Comparison of ENCODE assay signal across 9 mouse cellular contexts in genomic region chr8:105825506-105825905, GRCm38 (mm10). TPM values are rescaled to one million over a fixed set of nuclear protein-coding genes. Genes with fewer than 3 reads are reported as not detected.
A peak's percentile ranks its signal among the peaks of the same experiment; 100 is the strongest.
DNase-seq lines count a peak whose midpoint lies in the region; ATAC-seq and TF ChIP-seq lines count a peak whose summit lies in the region.
"Had no signal": no experiment of that assay in that cellular context is flagged by ENCODE, and none has a peak within 500 bp of the region (broad histone marks: within the 10 kb centered on the region; RNA-seq: fewer than 3 reads in every experiment).

No protein-coding gene starts in this region.

- ATAC-seq in kidney, embryonic 15.5 days (replicated peaks; ENCODE audit: low FRiP score) = no peak
- no peak for ATAC-seq in embryonic facial prominence, embryonic 14.5 days (ENCODE audit: low read depth)
- ATAC-seq in intestine, postnatal 0 days = no peak

- H3K9me3 ChIP-seq in kidney, embryonic 15.5 days (replicated peaks) = no peaks in the 10 kb centered on the region
- H3K9me3 ChIP-seq in embryonic facial prominence, embryonic 14.5 days (ENCODE audit: control insufficient read depth, low read length) = no peaks in the 10 kb centered on the region
- H3K9me3 ChIP-seq in intestine, postnatal 0 days (ENCODE audit: control insufficient read depth) = no peaks in the 10 kb centered on the region

- no peak for TF ChIP-seq CTCF in intestine, postnatal 0 days (IDR thresholded peaks at IDR 0.05; ENCODE audit: low read depth)

- H3K4me3 ChIP-seq in kidney, embryonic 15.5 days (replicated peaks) = peak overlapping the region; percentile 85
- H3K4me3 ChIP-seq in embryonic facial prominence, embryonic 14.5 days (ENCODE audit: low read depth, low read length) = peak overlapping the region; percentile 83
- H3K4me3 ChIP-seq in intestine, postnatal 0 days (ENCODE audit: low read depth, low read length) = no peak overlapping the region; the same call in 1 of the 2 replicates
- peak overlapping the region; percentile 77 for H3K4me3 ChIP-seq in myocyte

- peak overlapping the region; percentile 90; the same call in 1 of the 2 replicates for H3K9ac ChIP-seq in kidney, embryonic 15.5 days
- peak overlapping the region; percentile 85; the same call in 1 of the 2 replicates for H3K9ac ChIP-seq in embryonic facial prominence, embryonic 14.5 days (ENCODE audit: low read depth, low read length)
- H3K9ac ChIP-seq in intestine, postnatal 0 days (ENCODE audit: low read depth, low read length) = no peak overlapping the region

- H3K79me2 ChIP-seq in myocyte (ENCODE audit: control insufficient read depth, insufficient read depth) = peaks cover 58% of the 10 kb centered on the region

- peak overlapping the region; percentile 81 for H3K4me2 ChIP-seq in kidney, embryonic 15.5 days
- peak overlapping the region; percentile 80 for H3K4me2 ChIP-seq in embryonic facial prominence, embryonic 14.5 days (ENCODE audit: low read depth, low read length)
- H3K4me2 ChIP-seq in intestine, postnatal 0 days (replicated peaks; ENCODE audit: low read depth) = peak overlapping the region; percentile 73; the same call in 1 of the 2 replicates
- H3K4me2 ChIP-seq in myocyte (ENCODE audit: low read depth) = peak overlapping the region; percentile 89

- H3ac ChIP-seq in myocyte (ENCODE audit: control insufficient read depth, insufficient read length) = no peak overlapping the region

- intact Hi-C loops in left cerebral cortex, postnatal 10 days (cut with DNase I) = loop anchor here (10.0 kb wide), 1 partner anchor 61 kb away; no protein-coding TSS in a partner anchor

- DNase-seq in kidney, adult 11 months = no peak
- no peak for DNase-seq in embryonic facial prominence, embryonic 14.5 days (ENCODE audit: low spot score)
- DNase-seq in layer of hippocampus, adult 9-11 months = no peak
- no peak for DNase-seq in gastrocnemius, postnatal 10 days
- no peak for DNase-seq in left cerebral cortex, postnatal 10 days (ENCODE audit: extremely low spot score in 1 of 2, low spot score in 2 of 2)

- no peak for TF ChIP-seq POLR2A in myocyte (IDR thresholded peaks at IDR 0.05; ENCODE audit: insufficient read length, low read depth)

- H3K27ac ChIP-seq in kidney, embryonic 15.5 days = no peak overlapping the region
- H3K27ac ChIP-seq in embryonic facial prominence, embryonic 14.5 days (replicated peaks; ENCODE audit: low read depth, low read length) = no peak overlapping the region
- H3K27ac ChIP-seq in intestine, postnatal 0 days (ENCODE audit: low read depth, low read length) = no peak overlapping the region

- peaks cover 49% of the 10 kb centered on the region for H3K36me3 ChIP-seq in kidney, embryonic 15.5 days
- peaks cover 45% of the 10 kb centered on the region for H3K36me3 ChIP-seq in embryonic facial prominence, embryonic 14.5 days (ENCODE audit: control insufficient read depth, insufficient read depth, low read length)
- peaks cover 28% of the 10 kb centered on the region for H3K36me3 ChIP-seq in intestine, postnatal 0 days (ENCODE audit: control insufficient read depth, insufficient read depth)
- H3K36me3 ChIP-seq in myocyte (ENCODE audit: control insufficient read depth, insufficient read depth) = peaks cover 18% of the 10 kb centered on the region

- H3K4me1 ChIP-seq in kidney, embryonic 15.5 days = peaks cover 16% of the 10 kb centered on the region
- peaks cover 10% of the 10 kb centered on the region; the same call in 1 of the 2 replicates for H3K4me1 ChIP-seq in embryonic facial prominence, embryonic 14.5 days (ENCODE audit: control insufficient read depth, insufficient read depth, low read length)
- H3K4me1 ChIP-seq in intestine, postnatal 0 days (replicated peaks; ENCODE audit: control insufficient read depth, insufficient read depth, low read length) = peaks cover 6% of the 10 kb centered on the region

- H3K27me3 ChIP-seq in kidney, embryonic 15.5 days = no peaks in the 10 kb centered on the region
- no peaks in the 10 kb centered on the region for H3K27me3 ChIP-seq in embryonic facial prominence, embryonic 14.5 days (replicated peaks; ENCODE audit: control insufficient read depth, insufficient read depth, low read length)
- no peaks in the 10 kb centered on the region for H3K27me3 ChIP-seq in intestine, postnatal 0 days (replicated peaks; ENCODE audit: control insufficient read depth, insufficient read depth, low read length)
- H3K27me3 ChIP-seq in myocyte (ENCODE audit: control insufficient read depth, insufficient read depth, insufficient read length) = peaks cover 2% of the 10 kb centered on the region

- WGBS in kidney, embryonic 15.5 days = 46% methylated on average over 4 of the region's 4 CpGs
- WGBS in embryonic facial prominence, embryonic 14.5 days = 78% methylated on average over 4 of the region's 4 CpGs
- WGBS in intestine, postnatal 0 days = 64% methylated on average over 4 of the region's 4 CpGs

TF ChIP-seq in myocyte, 11 proteins besides CTCF, POLR2A, EP300 and RAD21:
- TF ChIP-seq TCF3 (IDR thresholded peaks at IDR 0.05; ENCODE audit: insufficient read length, low read depth) (no peak), TCF12 (IDR thresholded peaks at IDR 0.05; ENCODE audit: insufficient read depth, poor library complexity, severe bottlenecking) (no peak), USF1 (IDR thresholded peaks at IDR 0.05; ENCODE audit: low read depth) (no peak), POLR2AphosphoS2 (IDR thresholded peaks at IDR 0.05; ENCODE audit: insufficient read length, low read depth) (no peak), REST (IDR thresholded peaks at IDR 0.05; ENCODE audit: insufficient read depth, insufficient read length) (no peak), SRF (IDR thresholded peaks at IDR 0.05; ENCODE audit: control insufficient read depth, insufficient read length, low read depth) (no peak), MYOD1 (IDR thresholded peaks at IDR 0.05; ENCODE audit: control insufficient read depth in 1 of 3, insufficient read length in 2 of 3, low read depth in 2 of 3) (no peak), CEBPB (IDR thresholded peaks at IDR 0.05; ENCODE audit: insufficient read depth, poor library complexity, severe bottlenecking) (no peak), MAX (IDR thresholded peaks at IDR 0.05; ENCODE audit: low read depth) (no peak), E2F4 (IDR thresholded peaks at IDR 0.05; ENCODE audit: insufficient read depth) (no peak), MYOG (IDR thresholded peaks at IDR 0.05; ENCODE audit: control insufficient read depth in 1 of 3, insufficient read depth in 1 of 3, insufficient read length in 2 of 3, low read depth in 2 of 3) (no peak)

RNA-seq across cellular contexts. Expression of gene Ranbp10, which starts 1.6 kb away (rescaled TPM):
- polyA plus RNA-seq in kidney, embryonic 15.5 days (2015; fragmentation: Nextera tagmentation; extraction: Ambion mirVana) = 12.2 and 13.8 TPM in 2 replicates
- polyA plus RNA-seq in embryonic facial prominence, embryonic 14.5 days (2014; fragmentation: Nextera tagmentation; extraction: Ambion mirVana) = 10.8 and 11.2 TPM in 2 replicates
- polyA plus RNA-seq in intestine, postnatal 0 days (2015; fragmentation: Nextera tagmentation; extraction: Ambion mirVana) = 4.1 and 4.6 TPM in 2 replicates
- polyA plus RNA-seq in myocyte (2012; fragmentation: generic; extraction: Trizol) = 15.6 TPM
- total RNA-seq in gastrocnemius, postnatal 10 days (2021) = 10 to 100 TPM; 19.9 to 25.2 TPM
- total RNA-seq in left cerebral cortex, postnatal 10 days (2021) = 10 to 100 TPM; 23.0 to 23.7 TPM

RNA-seq across cellular contexts. Expression of gene Tsnaxip1, which starts 2.0 kb away (rescaled TPM):
- 0.13 and 0.14 TPM in 2 replicates for polyA plus RNA-seq in kidney, embryonic 15.5 days (2015; fragmentation: Nextera tagmentation; extraction: Ambion mirVana)
- polyA plus RNA-seq in embryonic facial prominence, embryonic 14.5 days (2014; fragmentation: Nextera tagmentation; extraction: Ambion mirVana) = 0.52 and 3.4 TPM in 2 replicates
- not detected in 2 replicates for polyA plus RNA-seq in intestine, postnatal 0 days (2015; fragmentation: Nextera tagmentation; extraction: Ambion mirVana)
- polyA plus RNA-seq in myocyte (2012; fragmentation: generic; extraction: Trizol) = 0.10 TPM
- not detected for total RNA-seq in gastrocnemius, postnatal 10 days (2021)
- total RNA-seq in left cerebral cortex, postnatal 10 days (2021) = not detected
- total RNA-seq: heart, adult 18-20 months had no signal

RNA-seq across cellular contexts. Expression of gene Cenpt, which starts 27.6 kb away (rescaled TPM):
- polyA plus RNA-seq in kidney, embryonic 15.5 days (2015; fragmentation: Nextera tagmentation; extraction: Ambion mirVana) = 42.0 and 47.0 TPM in 2 replicates
- 35.0 and 35.8 TPM in 2 replicates for polyA plus RNA-seq in embryonic facial prominence, embryonic 14.5 days (2014; fragmentation: Nextera tagmentation; extraction: Ambion mirVana)
- 8.5 and 9.3 TPM in 2 replicates for polyA plus RNA-seq in intestine, postnatal 0 days (2015; fragmentation: Nextera tagmentation; extraction: Ambion mirVana)
- 20.4 TPM for polyA plus RNA-seq in myocyte (2012; fragmentation: generic; extraction: Trizol)
- total RNA-seq in gastrocnemius, postnatal 10 days (2021) = 1 to 10 TPM; 5.2 to 7.0 TPM
- 10 to 100 TPM; 23.7 to 26.0 TPM for total RNA-seq in left cerebral cortex, postnatal 10 days (2021)

RNA-seq across cellular contexts. Expression of gene Thap11, which starts 29.4 kb away (rescaled TPM):
- 66.9 and 67.5 TPM in 2 replicates for polyA plus RNA-seq in kidney, embryonic 15.5 days (2015; fragmentation: Nextera tagmentation; extraction: Ambion mirVana)
- polyA plus RNA-seq in embryonic facial prominence, embryonic 14.5 days (2014; fragmentation: Nextera tagmentation; extraction: Ambion mirVana) = 59.6 and 61.8 TPM in 2 replicates
- polyA plus RNA-seq in intestine, postnatal 0 days (2015; fragmentation: Nextera tagmentation; extraction: Ambion mirVana) = 28.3 and 29.2 TPM in 2 replicates
- 49.0 TPM for polyA plus RNA-seq in myocyte (2012; fragmentation: generic; extraction: Trizol)
- 10 to 100 TPM; 24.2 to 26.9 TPM for total RNA-seq in gastrocnemius, postnatal 10 days (2021)
- 10 to 100 TPM; 33.2 to 34.9 TPM for total RNA-seq in left cerebral cortex, postnatal 10 days (2021)

RNA-seq across cellular contexts. Expression of gene Nutf2, which starts 34.9 kb away (rescaled TPM):
- 283 and 294 TPM in 2 replicates for polyA plus RNA-seq in kidney, embryonic 15.5 days (2015; fragmentation: Nextera tagmentation; extraction: Ambion mirVana)
- polyA plus RNA-seq in embryonic facial prominence, embryonic 14.5 days (2014; fragmentation: Nextera tagmentation; extraction: Ambion mirVana) = 223 and 258 TPM in 2 replicates
- 87.7 and 97.3 TPM in 2 replicates for polyA plus RNA-seq in intestine, postnatal 0 days (2015; fragmentation: Nextera tagmentation; extraction: Ambion mirVana)
- 141 TPM for polyA plus RNA-seq in myocyte (2012; fragmentation: generic; extraction: Trizol)
- 10 to 100 TPM; 65.5 to 80.5 TPM for total RNA-seq in gastrocnemius, postnatal 10 days (2021)
- total RNA-seq in left cerebral cortex, postnatal 10 days (2021) = 10 to 100 TPM; 28.7 to 38.1 TPM
